Mouse (Mus musculus) urinary bladder, adult 18-20 months (tissue): Measurements from ENCODE around the gene Dkk2.
"Not testable (repeated sequence)": the region's sequence is repeated elsewhere in the genome, so short reads cannot be mapped to it uniquely, and the experiment has no call there.

Experiments used
- DNase-seq, 2 experiments: peaks; one replicate each; pipeline ENCODE4 v3.0.0; 2022; ENCODE audit warnings: low spot score in 2 of 2, mixed read lengths in 2 of 2

The Dkk2 gene

GRCm38 (mm10) chr3:132085112-132085822, at the start of gene Dkk2:
Gene Dkk2 (plus strand): TSS chr3:132085292.
- DNase-seq = no peak

- no peak for DNase-seq
Measured at GRCm38 (mm10) chr3:132036704-132037103, 48.4 kb upstream of the Dkk2 start.

- no peak for DNase-seq
Measured at GRCm38 (mm10) chr3:132037670-132038069, 47.4 kb upstream of the Dkk2 start.

- DNase-seq = no peak
Measured at GRCm38 (mm10) chr3:132040066-132040465, 45.0 kb upstream of the Dkk2 start.

- no peak for DNase-seq
Measured at GRCm38 (mm10) chr3:132050884-132051457, 34.1 kb upstream of the Dkk2 start.

GRCm38 (mm10) chr3:132062816-132063215, 22.3 kb upstream of the Dkk2 start:
- not testable (repeated sequence) for DNase-seq

GRCm38 (mm10) chr3:132063374-132063773, 21.7 kb upstream of the Dkk2 start:
- no peak for DNase-seq

- no peak for DNase-seq
Measured at GRCm38 (mm10) chr3:132063966-132064365, 21.1 kb upstream of the Dkk2 start.

GRCm38 (mm10) chr3:132064920-132065319, 20.2 kb upstream of the Dkk2 start:
- no peak for DNase-seq

- DNase-seq = no peak
Measured at GRCm38 (mm10) chr3:132070949-132071348, 14.1 kb upstream of the Dkk2 start.

- DNase-seq = no peak
Measured at GRCm38 (mm10) chr3:132084018-132084417, 1.1 kb upstream of the Dkk2 start.

- no peak for DNase-seq
Measured at GRCm38 (mm10) chr3:132084680-132085079, 412 bp upstream of the Dkk2 start.

GRCm38 (mm10) chr3:132085823-132086350, 795 bp downstream of the Dkk2 start:
- DNase-seq = no peak

- DNase-seq = no peak
Measured at GRCm38 (mm10) chr3:132086461-132086860, 1.4 kb downstream of the Dkk2 start.

- no peak for DNase-seq
Measured at GRCm38 (mm10) chr3:132087011-132087486, 2.0 kb downstream of the Dkk2 start.

- DNase-seq = no peak
Measured at GRCm38 (mm10) chr3:132092983-132093382, 7.9 kb downstream of the Dkk2 start.

- DNase-seq = no peak
Measured at GRCm38 (mm10) chr3:132096296-132096695, 11.2 kb downstream of the Dkk2 start.

- DNase-seq = no peak
Measured at GRCm38 (mm10) chr3:132100746-132101145, 15.7 kb downstream of the Dkk2 start.

- no peak for DNase-seq
Measured at GRCm38 (mm10) chr3:132103020-132103419, 17.9 kb downstream of the Dkk2 start.

- no peak for DNase-seq
Measured at GRCm38 (mm10) chr3:132103454-132103853, 18.4 kb downstream of the Dkk2 start.

- DNase-seq = no peak
Measured at GRCm38 (mm10) chr3:132115772-132116511, 30.9 kb downstream of the Dkk2 start.

GRCm38 (mm10) chr3:132121344-132121743, 36.3 kb downstream of the Dkk2 start:
- DNase-seq = no peak
